Comparison of ENCODE assay signal across 9 mouse cellular contexts in genomic region chr9:64272611-64273010, GRCm38 (mm10). TPM values are rescaled to one million over a fixed set of nuclear protein-coding genes. Genes with fewer than 3 reads are reported as not detected.
DNase-seq lines count a peak whose midpoint lies in the region; ATAC-seq and TF ChIP-seq lines count a peak whose summit lies in the region.
"Had no signal": no experiment of that assay in that cellular context is flagged by ENCODE, and none has a peak within 500 bp of the region (broad histone marks: within the 10 kb centered on the region; RNA-seq: fewer than 3 reads in every experiment).

No protein-coding gene starts in this region.

- peak; percentile 31; the same call in 1 of the 2 replicates for TF ChIP-seq CTCF in testis, adult 2 months (IDR thresholded peaks at IDR 0.05; ENCODE audit: control insufficient read depth, insufficient read depth, insufficient replicate concordance, low read depth, low read length)
- peak; percentile 74 for TF ChIP-seq CTCF in lung, embryonic 14.5 days (IDR thresholded peaks at IDR 0.05; ENCODE audit: low read depth)

- H3K9me3 ChIP-seq in lung, embryonic 14.5 days (ENCODE audit: low read depth, low read length): no peaks in the 10 kb centered on the region
- H3K9me3 ChIP-seq: limb, embryonic 15.5 days had no signal

- whole genome bisulfite sequencing in lung, embryonic 14.5 days: 37% methylated on average over 7 of the region's 7 CpGs

- no peak for TF ChIP-seq POLR2A in testis, adult 2 months (IDR thresholded peaks at IDR 0.05; ENCODE audit: control insufficient read depth, low read depth, low read length)

- H3K9ac ChIP-seq in lung, embryonic 14.5 days: no peak overlapping the region
- H3K9ac ChIP-seq: limb, embryonic 15.5 days had no signal

- ATAC-seq in lung, embryonic 14.5 days (ENCODE audit: insufficient read depth): no peak

- H3K36me3 ChIP-seq in testis, adult 2 months (ENCODE audit: control insufficient read depth, insufficient read depth, low read length): no peaks in the 10 kb centered on the region
- H3K36me3 ChIP-seq in lung, embryonic 14.5 days (ENCODE audit: insufficient read depth): no peaks in the 10 kb centered on the region
- H3K36me3 ChIP-seq: limb, embryonic 15.5 days had no signal

- H3K4me2 ChIP-seq in lung, embryonic 14.5 days: no peak overlapping the region
- H3K4me2 ChIP-seq: limb, embryonic 15.5 days had no signal

- H3K4me1 ChIP-seq in testis, adult 2 months (ENCODE audit: control insufficient read depth, insufficient read depth, low read length): peaks cover 2% of the 10 kb centered on the region; the same call in 1 of the 2 replicates
- H3K4me1 ChIP-seq in lung, embryonic 14.5 days (ENCODE audit: insufficient read depth): no peaks in the 10 kb centered on the region
- H3K4me1 ChIP-seq: limb, embryonic 15.5 days had no signal

- H3K4me3 ChIP-seq in testis, adult 2 months (ENCODE audit: control insufficient read depth, low read depth, low read length): no peak overlapping the region
- no peak overlapping the region for H3K4me3 ChIP-seq in lung, embryonic 14.5 days (ENCODE audit: low read depth, low read length)
- H3K4me3 ChIP-seq: limb, embryonic 15.5 days had no signal

- H3K27me3 ChIP-seq in testis, adult 2 months (ENCODE audit: control insufficient read depth, insufficient read depth, low read length): no peaks in the 10 kb centered on the region
- no peaks in the 10 kb centered on the region for H3K27me3 ChIP-seq in lung, embryonic 14.5 days (ENCODE audit: insufficient read depth, low read length)
- H3K27me3 ChIP-seq: limb, embryonic 15.5 days had no signal

- no peak overlapping the region for H3K27ac ChIP-seq in testis, adult 2 months (ENCODE audit: control insufficient read depth, insufficient read depth, low read depth, low read length)
- no peak overlapping the region for H3K27ac ChIP-seq in lung, embryonic 14.5 days (ENCODE audit: low read depth)
- H3K27ac ChIP-seq: limb, embryonic 15.5 days had no signal

- DNase-seq in cerebellum, postnatal 36 days: peak; percentile 26 to 45
- DNase-seq in cerebellum, adult 8-10 months: no peak
- no peak for DNase-seq in testis, postnatal 14 days (ENCODE audit: low spot score)
- peak; percentile 48 for DNase-seq in embryo, embryonic 11 days
- DNase-seq in kidney, postnatal 14 days: peak; percentile 67
- peak; percentile 73 for DNase-seq in lung, embryonic 14.5 days
- peak; percentile 36 for DNase-seq in right cerebral cortex, postnatal 4 days

RNA-seq across cellular contexts. Expression of gene Tipin, which starts 8.8 kb away (rescaled TPM):
- polyA plus RNA-seq in testis, adult 2 months (2012; rRNA removed): 22.1 and 26.3 TPM in 2 replicates
- 281 and 288 TPM in 2 replicates for polyA plus RNA-seq in lung, embryonic 14.5 days (2014; fragmentation: Nextera tagmentation; extraction: Ambion mirVana)

RNA-seq across cellular contexts. Expression of gene Map2k1, which starts 19.2 kb away (rescaled TPM):
- polyA plus RNA-seq in testis, adult 2 months (2012; rRNA removed): 5.5 and 5.8 TPM in 2 replicates
- polyA plus RNA-seq in lung, embryonic 14.5 days (2014; fragmentation: Nextera tagmentation; extraction: Ambion mirVana): 69.2 and 71.2 TPM in 2 replicates

RNA-seq across cellular contexts. Expression of gene Uchl4, which starts 37.6 kb away (rescaled TPM):
- polyA plus RNA-seq in testis, adult 2 months (2012; rRNA removed): 0.72 and 0.89 TPM in 2 replicates
- 2.7 and 3.6 TPM in 2 replicates for polyA plus RNA-seq in lung, embryonic 14.5 days (2014; fragmentation: Nextera tagmentation; extraction: Ambion mirVana)

Comparison
In these comparisons a context has a peak if more than half of its experiments do, and no peak if none do; other contexts are left out.
1. DNase-seq: peak in cerebellum, postnatal 36 days (2 of 2), embryo, embryonic 11 days (single experiment), kidney, postnatal 14 days (single experiment), lung, embryonic 14.5 days (single experiment) and right cerebral cortex, postnatal 4 days (single experiment); none in cerebellum, adult 8-10 months (single experiment) and testis, postnatal 14 days (single experiment).
2. RNA of gene Tipin, which starts 8.8 kb away (polyA plus RNA-seq): 281 to 288 TPM in lung, embryonic 14.5 days; 22.1 to 26.3 TPM in testis, adult 2 months; every median in the first group is over 10 times any median in the second.
3. RNA of gene Map2k1, which starts 19.2 kb away (polyA plus RNA-seq): 69.2 to 71.2 TPM in lung, embryonic 14.5 days; 5.5 to 5.8 TPM in testis, adult 2 months; every median in the first group is over 10 times any median in the second.